ENCODE assay signal across 25 mouse cellular contexts in genomic region chr2:124959431-124959830, GRCm38 (mm10).
A peak's percentile ranks its signal among the peaks of the same experiment; 100 is the strongest.
DNase-seq lines count a peak whose midpoint lies in the region; ATAC-seq and TF ChIP-seq lines count a peak whose summit lies in the region.
"Had no signal": no experiment of that assay in that cellular context is flagged by ENCODE, and none has a peak within 500 bp of the region (broad histone marks: within the 10 kb centered on the region; RNA-seq: fewer than 3 reads in every experiment).

No protein-coding gene starts in this region.

- 71% methylated on average over 5 of the region's 5 CpGs for WGBS in heart, postnatal 0 days

- H3K4me3 ChIP-seq in heart, postnatal 0 days (ENCODE audit: low read depth, low read length): no peak overlapping the region
- H3K4me3 ChIP-seq: embryonic facial prominence, embryonic 10.5 days; embryonic facial prominence, embryonic 13.5 days; erythroblast, embryonic 14.5 days; forebrain, embryonic 12.5 days; forebrain, embryonic 15.5 days; heart, adult 2 months; heart, embryonic 10.5 days; heart, embryonic 13.5 days; hindbrain, embryonic 12.5 days; hindbrain, embryonic 15.5 days had no signal

- H3K36me3 ChIP-seq in heart, postnatal 0 days (replicated peaks; ENCODE audit: control insufficient read depth, insufficient read depth, low read length): no peaks in the 10 kb centered on the region
- H3K36me3 ChIP-seq: embryonic facial prominence, embryonic 10.5 days; embryonic facial prominence, embryonic 13.5 days; forebrain, embryonic 12.5 days; forebrain, embryonic 15.5 days; heart, embryonic 10.5 days; heart, embryonic 13.5 days; hindbrain, embryonic 12.5 days; hindbrain, embryonic 15.5 days had no signal

- H3K9me3 ChIP-seq in heart, postnatal 0 days (replicated peaks; ENCODE audit: control insufficient read depth, low read length): no peaks in the 10 kb centered on the region
- H3K9me3 ChIP-seq: embryonic facial prominence, embryonic 10.5 days; embryonic facial prominence, embryonic 13.5 days; forebrain, embryonic 12.5 days; forebrain, embryonic 15.5 days; heart, embryonic 10.5 days; heart, embryonic 13.5 days; hindbrain, embryonic 12.5 days; hindbrain, embryonic 15.5 days had no signal

- no peak for TF ChIP-seq CTCF in heart, postnatal 0 days (IDR thresholded peaks at IDR 0.05; ENCODE audit: low read depth)

- no peaks in the 10 kb centered on the region for H3K4me1 ChIP-seq in heart, postnatal 0 days (ENCODE audit: control insufficient read depth, insufficient read depth)
- H3K4me1 ChIP-seq: embryonic facial prominence, embryonic 13.5 days; forebrain, embryonic 12.5 days; forebrain, embryonic 15.5 days; heart, embryonic 13.5 days; hindbrain, embryonic 12.5 days; hindbrain, embryonic 15.5 days had no signal

- DNase-seq in heart, postnatal 0 days (ENCODE audit: low spot score): no peak
- DNase-seq in heart, adult 18-20 months: no peak
- DNase-seq in kidney, adult 8-10 months: peak; percentile 23 to 65
- no peak for DNase-seq in kidney, postnatal 10 days
- DNase-seq in kidney, postnatal 25 days: peak; percentile 34 to 64
- DNase-seq in kidney, postnatal 4 days: no peak
- DNase-seq: adrenal gland, adult 8-10 months; adrenal gland, postnatal 25 days; cerebellum, adult 11-12 months; cerebellum, adult 8-10 months; cerebellum, postnatal 10 days; cerebellum, postnatal 36 days; embryo, embryonic 11 days; gastrocnemius, postnatal 25 days; heart, adult 2 months had no signal

- no peaks in the 10 kb centered on the region for H3K27me3 ChIP-seq in heart, postnatal 0 days (ENCODE audit: control insufficient read depth, insufficient read depth, low read length)
- H3K27me3 ChIP-seq: embryonic facial prominence, embryonic 13.5 days; forebrain, embryonic 12.5 days; forebrain, embryonic 15.5 days; heart, embryonic 13.5 days; hindbrain, embryonic 12.5 days; hindbrain, embryonic 15.5 days had no signal

- H3K27ac ChIP-seq in heart, postnatal 0 days (ENCODE audit: low read depth): no peak overlapping the region
- H3K27ac ChIP-seq: embryonic facial prominence, embryonic 10.5 days; embryonic facial prominence, embryonic 13.5 days; forebrain, embryonic 12.5 days; forebrain, embryonic 15.5 days; heart, adult 2 months; heart, embryonic 10.5 days; heart, embryonic 13.5 days; hindbrain, embryonic 12.5 days; hindbrain, embryonic 15.5 days had no signal

- 0 out of 2 replicates have a peak, but pooled peaks have one; percentile 30 for ATAC-seq in heart, postnatal 0 days (ENCODE audit: insufficient read depth, low read depth)
- ATAC-seq: activated CD4-positive, CD25-positive, alpha-beta regulatory T cell, adult 4 months; forebrain, embryonic 15.5 days had no signal

- no peak for TF ChIP-seq EP300 in heart, postnatal 0 days (IDR thresholded peaks at IDR 0.05; ENCODE audit: low read depth)

- H3K9ac ChIP-seq in heart, postnatal 0 days (replicated peaks; ENCODE audit: low read depth, low read length): no peak overlapping the region
- H3K9ac ChIP-seq: embryonic facial prominence, embryonic 13.5 days; forebrain, embryonic 12.5 days; forebrain, embryonic 15.5 days; heart, embryonic 13.5 days; hindbrain, embryonic 12.5 days; hindbrain, embryonic 15.5 days had no signal

- H3K4me2 ChIP-seq in heart, postnatal 0 days (ENCODE audit: low read depth, low read length): no peak overlapping the region
- H3K4me2 ChIP-seq: embryonic facial prominence, embryonic 13.5 days; forebrain, embryonic 12.5 days; forebrain, embryonic 15.5 days; heart, embryonic 13.5 days; hindbrain, embryonic 12.5 days; hindbrain, embryonic 15.5 days had no signal

Comparison
In these comparisons a context has a peak if more than half of its experiments do, and no peak if none do; other contexts are left out.
1. DNase-seq: peak in kidney, adult 8-10 months (2 of 2) and kidney, postnatal 25 days (2 of 2); none in heart, postnatal 0 days (single experiment), heart, adult 18-20 months (0 of 2), kidney, postnatal 10 days (single experiment) and kidney, postnatal 4 days (0 of 2).